8 mouse cellular contexts compared by ENCODE assay signal in the genomic region with DNA sequence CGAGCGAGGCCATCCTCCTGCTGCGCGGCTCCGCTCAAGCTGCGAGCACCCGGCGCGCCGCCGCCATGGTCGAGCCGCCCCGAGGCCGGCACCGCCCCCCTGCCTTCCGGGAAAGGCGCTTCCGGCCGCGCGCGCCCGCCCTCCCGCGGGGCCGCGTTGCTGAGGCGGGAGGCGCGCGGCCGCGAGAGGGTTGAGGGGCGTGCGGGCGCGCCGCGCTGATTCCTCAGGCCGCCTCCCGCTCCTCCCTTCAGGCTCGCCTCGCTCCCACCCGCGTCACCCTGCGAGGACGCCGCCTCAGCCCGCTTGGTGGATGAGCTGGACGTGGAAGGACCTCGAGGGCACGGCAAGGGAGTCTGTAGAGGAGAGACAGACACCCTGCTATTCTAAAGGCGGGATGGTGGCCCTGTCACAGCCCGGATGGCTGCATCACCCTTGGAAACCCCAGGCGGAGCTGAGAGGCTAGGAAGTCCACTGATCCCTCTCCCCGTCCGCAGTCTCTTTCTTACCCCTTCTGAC. TPM values are rescaled to one million over a fixed set of nuclear protein-coding genes. Genes with fewer than 3 reads are reported as not detected.
DNase-seq lines count a peak whose midpoint lies in the region; ATAC-seq and TF ChIP-seq lines count a peak whose summit lies in the region.

Gene Btbd1, minus strand, starts transcription at position 53 of the 516 bp plus-strand sequence.

- H3K36me3 ChIP-seq in embryonic facial prominence, embryonic 13.5 days = no peaks in the 10 kb centered on the region
- peaks cover 19% of the 10 kb centered on the region for H3K36me3 ChIP-seq in heart, adult 2 months (ENCODE audit: control insufficient read depth, insufficient read depth, low read length)
- no peaks in the 10 kb centered on the region for H3K36me3 ChIP-seq in limb, embryonic 14.5 days (ENCODE audit: control insufficient read depth, insufficient read depth, low read length)
- no peaks in the 10 kb centered on the region for H3K36me3 ChIP-seq in midbrain, embryonic 16.5 days (ENCODE audit: control insufficient read depth, insufficient read depth, low read length)
- peaks cover 2% of the 10 kb centered on the region; the same call in 1 of the 2 replicates for H3K36me3 ChIP-seq in spleen, adult 2 months (ENCODE audit: control insufficient read depth, insufficient read depth, low read length)

- peak within 1 kb of the TSS; percentile 90 for H3K9ac ChIP-seq in embryonic facial prominence, embryonic 13.5 days
- peak within 1 kb of the TSS; percentile 93 for H3K9ac ChIP-seq in heart, adult 2 months (ENCODE audit: low read depth, low read length)
- H3K9ac ChIP-seq in limb, embryonic 14.5 days (ENCODE audit: low read depth, low read length, severe bottlenecking) = peak within 1 kb of the TSS; percentile 82
- H3K9ac ChIP-seq in midbrain, embryonic 16.5 days (ENCODE audit: low read depth, low read length) = peak within 1 kb of the TSS; percentile 96

- TF ChIP-seq CTCF in heart, adult 2 months (IDR thresholded peaks at IDR 0.05) = no peak
- no peak for TF ChIP-seq CTCF in spleen, adult 2 months (IDR thresholded peaks at IDR 0.05; ENCODE audit: extremely low read depth, insufficient read depth, insufficient read length, insufficient replicate concordance)

- TF ChIP-seq POLR2A in heart, adult 2 months (IDR thresholded peaks at IDR 0.05; ENCODE audit: insufficient read depth, low read depth, low read length) = peak; percentile 69; the same call in 1 of the 2 replicates
- peak; percentile 48; the same call in 1 of the 2 replicates for TF ChIP-seq POLR2A in limb, embryonic 14.5 days (IDR thresholded peaks at IDR 0.05; ENCODE audit: borderline replicate concordance, extremely low read depth, insufficient read depth, insufficient read length)
- peak; percentile 33; the same call in 1 of the 2 replicates for TF ChIP-seq POLR2A in spleen, adult 2 months (IDR thresholded peaks at IDR 0.05; ENCODE audit: low read depth, low read length)

- no peak for DNase-seq in cerebellum, adult 11 months
- DNase-seq in heart, adult 2 months = peak; percentile 93 to 95
- peak; percentile 72 to 76 for DNase-seq in kidney, adult 8-10 months
- peak; percentile 93 for DNase-seq in limb, embryonic 14.5 days (ENCODE audit: low spot score)
- DNase-seq in spleen, adult 2 months (ENCODE audit: low read depth in 1 of 2, low spot score in 2 of 2) = peak; percentile 34 to 84

- intact Hi-C loops in heart, adult 2 months (cut with DNase I) = loop anchor here (2.0 kb wide), 2 partner anchors 33 to 103 kb away; no protein-coding TSS in a partner anchor

- peaks cover 40% of the 10 kb centered on the region for H3K4me1 ChIP-seq in embryonic facial prominence, embryonic 13.5 days
- peaks cover 17% of the 10 kb centered on the region for H3K4me1 ChIP-seq in heart, adult 2 months (ENCODE audit: control insufficient read depth, insufficient read depth, low read length)
- peaks cover 25% of the 10 kb centered on the region for H3K4me1 ChIP-seq in limb, embryonic 14.5 days (ENCODE audit: control insufficient read depth, insufficient read depth, low read length)
- peaks cover 34% of the 10 kb centered on the region for H3K4me1 ChIP-seq in midbrain, embryonic 16.5 days (ENCODE audit: control insufficient read depth, insufficient read depth, low read length)
- peaks cover 3% of the 10 kb centered on the region for H3K4me1 ChIP-seq in spleen, adult 2 months (ENCODE audit: control insufficient read depth, insufficient read depth, insufficient read length)

- no peaks in the 10 kb centered on the region for H3K79me2 ChIP-seq in heart, adult 2 months (replicated peaks; ENCODE audit: control insufficient read depth, insufficient read depth, low read length)

- TF ChIP-seq EP300 in heart, adult 2 months (IDR thresholded peaks at IDR 0.05; ENCODE audit: insufficient read depth, low read depth, low read length) = no peak

- H3K4me2 ChIP-seq in embryonic facial prominence, embryonic 13.5 days = peak within 1 kb of the TSS; percentile 79
- H3K4me2 ChIP-seq in limb, embryonic 14.5 days (replicated peaks; ENCODE audit: low read depth, low read length, severe bottlenecking) = peak within 1 kb of the TSS; percentile 61
- peak within 1 kb of the TSS; percentile 61 for H3K4me2 ChIP-seq in midbrain, embryonic 16.5 days (ENCODE audit: low read length)

- ATAC-seq in cerebellum, adult (ENCODE audit: insufficient number of reproducible peaks, low FRiP score, low TSS enrichment) = peak; percentile 72
- ATAC-seq in embryonic facial prominence, embryonic 13.5 days (ENCODE audit: insufficient number of reproducible peaks, insufficient read depth, low FRiP score, low TSS enrichment, low read depth) = peak; percentile 83
- peak; percentile 92 for ATAC-seq in limb, embryonic 14.5 days (ENCODE audit: low FRiP score, low read depth)
- peak; percentile 88 for ATAC-seq in midbrain, embryonic 16.5 days

- under 1% methylated on average over 56 of the region's 58 CpGs for WGBS in embryonic facial prominence, embryonic 13.5 days
- under 1% methylated on average over 53 of the region's 58 CpGs for WGBS in heart, adult 2 months
- under 1% methylated on average over 35 of the region's 58 CpGs for WGBS in limb, embryonic 14.5 days
- 1% methylated on average over 42 of the region's 58 CpGs for WGBS in midbrain, embryonic 16.5 days
- WGBS in spleen, adult 2 months = 1% methylated on average over 54 of the region's 58 CpGs

- H3K27me3 ChIP-seq in embryonic facial prominence, embryonic 13.5 days = no peaks in the 10 kb centered on the region
- no peaks in the 10 kb centered on the region for H3K27me3 ChIP-seq in heart, adult 2 months (ENCODE audit: control insufficient read depth, insufficient read depth, low read length)
- H3K27me3 ChIP-seq in limb, embryonic 14.5 days (ENCODE audit: control insufficient read depth, insufficient read depth, low read length) = no peaks in the 10 kb centered on the region
- H3K27me3 ChIP-seq in midbrain, embryonic 16.5 days (ENCODE audit: control insufficient read depth, insufficient read depth, low read depth, low read length) = no peaks in the 10 kb centered on the region
- H3K27me3 ChIP-seq in spleen, adult 2 months (ENCODE audit: control insufficient read depth, insufficient read depth, low read length) = no peaks in the 10 kb centered on the region

- H3K27ac ChIP-seq in embryonic facial prominence, embryonic 13.5 days = peak within 1 kb of the TSS; percentile 92
- peak within 1 kb of the TSS; percentile 90 for H3K27ac ChIP-seq in heart, adult 2 months
- H3K27ac ChIP-seq in limb, embryonic 14.5 days (replicated peaks; ENCODE audit: low read depth, low read length) = peak within 1 kb of the TSS; percentile 93
- peak within 1 kb of the TSS; percentile 98 for H3K27ac ChIP-seq in midbrain, embryonic 16.5 days (ENCODE audit: low read length)
- peak within 1 kb of the TSS; percentile 91 for H3K27ac ChIP-seq in spleen, adult 2 months (ENCODE audit: insufficient read depth, low read length)

- peak within 1 kb of the TSS; percentile 76 for H3K4me3 ChIP-seq in embryonic facial prominence, embryonic 13.5 days
- H3K4me3 ChIP-seq in heart, adult 2 months = peak within 1 kb of the TSS; percentile 91
- H3K4me3 ChIP-seq in limb, embryonic 14.5 days (replicated peaks; ENCODE audit: low read length) = peak within 1 kb of the TSS; percentile 78
- H3K4me3 ChIP-seq in midbrain, embryonic 16.5 days (ENCODE audit: low read depth, low read length) = peak within 1 kb of the TSS; percentile 91
- peak within 1 kb of the TSS; percentile 91 for H3K4me3 ChIP-seq in spleen, adult 2 months (ENCODE audit: extremely low read depth, insufficient read depth, insufficient read length)

- H3K9me3 ChIP-seq in embryonic facial prominence, embryonic 13.5 days = no peaks in the 10 kb centered on the region
- no peaks in the 10 kb centered on the region for H3K9me3 ChIP-seq in limb, embryonic 14.5 days (ENCODE audit: control insufficient read depth, low read length)
- H3K9me3 ChIP-seq in midbrain, embryonic 16.5 days (replicated peaks; ENCODE audit: control insufficient read depth, low read length, poor library complexity, severe bottlenecking) = no peaks in the 10 kb centered on the region

RNA-seq across cellular contexts. Expression of gene Btbd1, which starts in this region (rescaled TPM):
- polyA plus RNA-seq in embryonic facial prominence, embryonic 13.5 days (2015; fragmentation: Nextera tagmentation; extraction: Ambion mirVana) = 53.2 and 56.6 TPM in 2 replicates
- total RNA-seq in heart, adult 2 months (2021) = 100 to 1,000 TPM; 128 to 146 TPM
- polyA plus RNA-seq in heart, adult 2 months (2012; rRNA removed) = 50.6 and 118 TPM in 2 replicates
- 48.1 and 62.1 TPM in 2 replicates for polyA plus RNA-seq in limb, embryonic 14.5 days (2012; rRNA removed)
- polyA plus RNA-seq in limb, embryonic 14.5 days (2014; fragmentation: Nextera tagmentation; extraction: Ambion mirVana) = 86.3 and 92.2 TPM in 2 replicates
- 89.1 and 98.2 TPM in 2 replicates for polyA plus RNA-seq in midbrain, embryonic 16.5 days (2015; fragmentation: Nextera tagmentation; extraction: Ambion mirVana)
- polyA plus RNA-seq in spleen, adult 2 months (2012; rRNA removed) = 12.4 and 18.7 TPM in 2 replicates
